Mouse (Mus musculus) G1E-ER4 (cell line): ENCODE results near the gene Pde6h. TPM values are rescaled to one million over a fixed set of nuclear protein-coding genes. Genes with fewer than 3 reads are reported as not detected.

Experiments
- GATA1 ChIP-seq: IDR thresholded peaks from one replicate; pipeline ENCODE4 v1.8.0; 2012; ENCODE audit warnings: low read length, inconsistent platforms
- polyA plus RNA-seq: library from polyadenylated mRNA; stranded (reverse); fragments of >175 nt; gene quantifications from 2 replicates; pipeline ENCODE4 v1.2.3, GENCODE M21; 2012

The Pde6h gene
- polyA plus RNA-seq = 0.46 and 2.1 TPM in 2 replicates

GRCm38 (mm10) chr6:136923532-136923931, at the start of gene Pde6h:
TSS of gene Pde6h (plus strand) at chr6:136923832.
- no peak for TF ChIP-seq GATA1

- TF ChIP-seq GATA1 = no peak
Observed at GRCm38 (mm10) chr6:136874599-136874998, 49.0 kb upstream of the Pde6h start.

GRCm38 (mm10) chr6:136875670-136876069, 48.0 kb upstream of the Pde6h start, which contains the start of gene Mgp:
TSS of gene Mgp (minus strand) at chr6:136875823.
- TF ChIP-seq GATA1 = no peak

- TF ChIP-seq GATA1 = no peak
Observed at GRCm38 (mm10) chr6:136881678-136882077, 42.0 kb upstream of the Pde6h start.

- no peak for TF ChIP-seq GATA1
Observed at GRCm38 (mm10) chr6:136883431-136883915, 40.2 kb upstream of the Pde6h start.

- no peak for TF ChIP-seq GATA1
Observed at GRCm38 (mm10) chr6:136883961-136884360, 39.7 kb upstream of the Pde6h start.

GRCm38 (mm10) chr6:136887854-136888253, 35.8 kb upstream of the Pde6h start:
- no peak for TF ChIP-seq GATA1

GRCm38 (mm10) chr6:136889067-136889466, 34.6 kb upstream of the Pde6h start:
- no peak for TF ChIP-seq GATA1

GRCm38 (mm10) chr6:136889554-136889953, 34.1 kb upstream of the Pde6h start:
- no peak for TF ChIP-seq GATA1

- no peak for TF ChIP-seq GATA1
Observed at GRCm38 (mm10) chr6:136892002-136892401, 31.6 kb upstream of the Pde6h start.

- TF ChIP-seq GATA1 = no peak
Observed at GRCm38 (mm10) chr6:136894532-136895339, 28.9 kb upstream of the Pde6h start.

GRCm38 (mm10) chr6:136897789-136898188, 25.8 kb upstream of the Pde6h start:
- TF ChIP-seq GATA1 = no peak

- no peak for TF ChIP-seq GATA1
Observed at GRCm38 (mm10) chr6:136898222-136898621, 25.4 kb upstream of the Pde6h start.

- no peak for TF ChIP-seq GATA1
Observed at GRCm38 (mm10) chr6:136898954-136899353, 24.7 kb upstream of the Pde6h start.

- TF ChIP-seq GATA1 = no peak
Observed at GRCm38 (mm10) chr6:136900369-136901009, 23.1 kb upstream of the Pde6h start.

GRCm38 (mm10) chr6:136901010-136901409, 22.6 kb upstream of the Pde6h start:
- TF ChIP-seq GATA1 = no peak

GRCm38 (mm10) chr6:136902527-136902926, 21.1 kb upstream of the Pde6h start:
- TF ChIP-seq GATA1 = no peak
